Mouse (Mus musculus) A20 (cell line): Measurements from ENCODE around the gene Grtp1.

ENCODE experiments used
- DNase-seq: peaks from one replicate; pipeline ENCODE4 v3.0.0-alpha.2; 2011; ENCODE audit warnings: low read depth, low spot score

Grtp1 gene

DNA sequence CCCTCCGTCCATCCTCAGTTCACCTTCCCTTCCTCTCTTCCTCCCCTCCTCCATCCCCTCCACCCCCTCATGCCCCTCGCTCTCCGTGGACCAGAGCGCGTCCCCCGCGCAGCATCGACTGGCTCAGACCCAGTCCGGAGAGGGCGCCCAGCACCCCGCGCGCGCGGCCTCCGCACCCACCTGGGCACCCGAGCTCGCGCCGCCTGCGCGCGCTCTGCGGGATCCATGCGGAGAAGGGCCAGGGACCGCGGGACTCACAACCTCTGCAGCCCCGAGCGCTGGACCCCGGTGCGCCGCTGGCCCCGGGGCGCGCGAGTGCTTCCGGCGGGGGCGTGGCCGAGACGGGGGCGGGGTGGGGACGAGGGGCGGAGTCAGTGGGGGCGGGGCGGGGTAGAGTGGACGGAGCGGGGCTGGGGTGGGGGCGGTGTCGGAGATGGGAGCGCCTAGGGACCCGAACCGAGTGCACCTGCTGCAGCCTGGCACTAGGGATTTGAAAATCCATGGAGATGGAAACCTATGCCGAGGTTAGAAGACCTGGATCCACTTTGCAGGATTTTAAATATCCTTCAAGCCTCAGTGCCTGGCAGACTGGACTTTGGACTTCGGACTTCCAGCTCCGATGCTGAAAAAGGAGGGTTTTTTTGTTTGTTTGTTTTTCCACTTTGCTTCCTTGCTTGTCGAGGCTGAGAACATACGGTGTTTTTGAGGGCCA, at the start of gene Grtp1:
Grtp1 (minus strand) TSS at position 320 of the 712 bp plus-strand sequence.
- peak; percentile 60 for DNase-seq

GRCm38 (mm10) chr8:13244343-13244880, 44.0 kb upstream of the Grtp1 start:
- no peak for DNase-seq

DNA sequence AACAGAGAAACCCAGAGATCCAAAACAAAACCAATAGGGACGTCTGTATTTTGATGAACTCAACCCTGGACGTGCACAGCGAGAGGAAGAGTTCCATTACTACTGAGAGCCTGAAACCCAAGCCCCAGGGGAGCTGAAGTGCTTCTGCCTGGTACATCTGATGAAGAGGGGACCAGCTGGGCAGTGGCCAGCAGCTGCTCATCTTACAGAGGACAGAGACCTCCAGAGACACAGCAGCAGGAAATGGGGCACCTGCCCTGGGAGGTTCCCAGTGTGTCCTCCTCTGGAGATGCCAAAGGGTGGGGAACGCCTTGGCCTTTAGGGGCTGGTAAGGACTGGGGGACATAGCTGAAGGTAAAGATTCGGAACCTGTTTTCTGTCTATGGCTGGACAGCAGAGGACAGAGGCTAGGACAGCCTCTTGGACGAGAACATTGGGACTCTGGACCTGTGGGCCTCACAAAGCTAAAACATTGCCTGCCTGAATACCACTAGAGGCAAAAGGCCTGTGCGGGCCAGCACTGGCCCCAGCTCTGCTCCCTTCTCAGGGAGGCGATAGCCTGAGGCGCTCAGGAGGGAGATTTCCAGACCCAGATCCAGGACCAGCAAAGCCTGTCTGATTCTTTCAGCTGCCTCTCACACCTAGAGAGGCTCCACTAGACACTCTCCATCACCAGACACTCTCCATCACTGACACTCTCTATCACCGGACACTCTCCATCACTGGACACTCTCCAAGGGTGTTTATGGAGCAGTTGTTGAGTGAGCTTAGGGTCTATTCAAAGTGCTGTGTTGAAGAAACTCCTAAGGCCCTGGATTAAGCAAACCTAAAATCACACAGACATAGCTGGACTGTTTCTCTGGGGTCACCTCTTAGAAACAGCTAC, 42.8 kb upstream of the Grtp1 start:
- DNase-seq = no peak

GRCm38 (mm10) chr8:13240691-13241090, 40.3 kb upstream of the Grtp1 start:
- no peak for DNase-seq

GRCm38 (mm10) chr8:13240055-13240454, 39.6 kb upstream of the Grtp1 start:
- no peak for DNase-seq

DNA sequence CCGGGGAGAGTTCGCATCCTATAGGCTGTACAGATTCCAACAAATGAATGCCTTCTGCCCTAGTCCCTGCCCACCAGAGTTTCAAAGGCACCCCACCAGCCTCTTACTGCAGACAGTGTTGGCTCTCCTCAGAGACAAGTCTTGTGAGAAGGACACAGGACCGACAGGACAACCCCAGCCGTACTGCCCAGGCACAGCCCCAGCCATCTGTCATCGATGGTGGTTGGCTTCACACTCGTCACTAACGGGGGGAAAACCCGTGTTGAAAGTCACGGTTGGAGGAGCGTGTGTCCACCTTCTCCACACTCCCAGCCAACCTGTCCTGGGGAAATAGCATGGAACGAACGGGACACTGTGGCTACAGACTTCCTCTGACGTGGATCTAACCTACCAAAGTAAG, 34.4 kb upstream of the Grtp1 start:
- DNase-seq = no peak

DNA sequence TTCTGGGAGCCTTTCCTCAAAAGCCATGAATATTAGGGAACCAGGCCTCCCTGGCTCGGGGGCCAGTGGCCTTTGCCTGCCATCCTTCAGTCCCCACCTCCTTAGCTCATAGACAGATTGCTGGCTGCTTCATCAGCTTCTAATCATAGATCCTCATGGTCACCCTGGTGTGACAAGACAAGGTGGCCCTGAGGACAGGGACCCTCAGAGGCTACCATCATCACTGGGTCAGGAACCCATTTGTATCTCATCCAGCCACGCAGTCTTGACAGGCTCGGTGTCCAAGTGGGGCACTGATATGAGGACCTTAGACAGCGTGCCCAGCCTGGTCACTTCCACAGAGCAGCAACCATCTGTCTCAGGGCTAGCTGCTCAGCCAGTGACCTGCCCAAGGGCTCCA, 30.1 kb upstream of the Grtp1 start:
- no peak for DNase-seq

DNA sequence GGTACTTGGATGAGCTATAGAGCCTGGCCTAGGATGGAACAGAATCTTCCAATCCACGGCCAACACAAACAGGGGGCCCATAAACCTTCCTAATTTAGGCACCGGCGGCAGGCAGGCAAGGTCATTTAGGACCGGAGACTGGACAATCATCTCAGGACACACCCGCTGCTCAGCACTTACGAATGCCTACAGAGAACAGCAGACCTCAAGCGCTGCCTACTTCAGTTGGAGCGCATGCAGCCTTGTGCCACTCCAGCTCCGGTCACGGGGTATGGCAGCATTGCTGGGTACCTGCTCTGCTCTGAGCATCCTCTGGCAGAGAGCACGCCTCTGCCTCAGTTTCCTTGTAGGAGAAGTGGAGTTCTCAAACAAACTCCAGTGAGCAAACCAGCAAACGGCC, 29.4 kb upstream of the Grtp1 start:
- no peak for DNase-seq

DNA sequence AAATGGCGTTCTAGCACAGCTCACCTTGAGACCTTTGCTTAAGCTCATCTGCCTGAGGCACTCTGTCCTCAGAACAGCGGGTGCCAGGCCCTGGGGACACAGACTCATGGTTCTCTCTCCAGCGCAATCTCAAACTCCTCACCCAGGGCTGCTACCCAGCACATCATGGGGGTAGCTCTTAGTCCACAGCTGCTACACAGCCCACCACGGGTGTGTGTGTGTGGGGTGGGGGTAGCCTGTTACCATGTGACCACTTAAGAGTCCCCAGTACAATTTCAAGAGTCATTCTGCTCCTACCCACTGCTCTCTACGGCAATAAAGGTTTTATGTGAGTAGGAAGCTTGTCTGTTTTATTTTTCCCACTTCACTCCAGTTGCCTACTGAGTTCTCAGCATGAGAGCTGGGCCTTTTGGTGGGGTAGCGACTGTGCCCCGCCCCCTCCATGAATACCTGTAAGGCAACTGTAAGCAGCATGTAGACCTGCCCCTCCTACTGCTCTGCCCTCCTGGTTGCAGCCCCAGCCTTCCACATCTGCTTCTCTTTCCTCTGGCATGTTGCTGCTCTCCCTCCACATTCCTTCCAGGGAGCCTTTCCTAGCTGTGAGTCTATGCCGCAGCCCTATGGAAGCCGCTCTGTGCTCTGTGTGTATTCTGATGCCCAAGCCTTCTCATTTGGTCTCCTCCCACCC, 28.6 kb upstream of the Grtp1 start:
- no peak for DNase-seq

DNA sequence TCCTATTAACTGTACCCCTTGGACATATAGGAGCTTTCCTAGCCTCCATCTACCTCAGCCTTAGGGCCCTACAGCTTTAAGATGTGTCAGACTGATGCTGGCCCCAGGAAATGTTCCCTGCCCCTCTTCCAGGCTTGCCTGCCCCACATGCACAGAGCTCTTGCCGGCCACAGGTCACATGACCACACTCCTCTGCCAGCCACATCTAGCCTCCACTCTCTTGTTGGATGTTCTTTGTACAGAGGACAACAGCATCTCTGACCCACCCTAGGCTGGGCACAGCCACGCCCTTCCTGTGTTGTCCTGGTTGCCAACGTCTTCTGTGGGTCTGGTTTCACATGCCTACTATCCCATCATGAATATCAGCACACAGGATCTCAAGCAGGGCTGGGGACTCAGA, 26.8 kb upstream of the Grtp1 start:
- DNase-seq = no peak

- DNase-seq = peak; percentile 26
Observed at GRCm38 (mm10) chr8:13226288-13226687, 25.9 kb upstream of the Grtp1 start.

DNA sequence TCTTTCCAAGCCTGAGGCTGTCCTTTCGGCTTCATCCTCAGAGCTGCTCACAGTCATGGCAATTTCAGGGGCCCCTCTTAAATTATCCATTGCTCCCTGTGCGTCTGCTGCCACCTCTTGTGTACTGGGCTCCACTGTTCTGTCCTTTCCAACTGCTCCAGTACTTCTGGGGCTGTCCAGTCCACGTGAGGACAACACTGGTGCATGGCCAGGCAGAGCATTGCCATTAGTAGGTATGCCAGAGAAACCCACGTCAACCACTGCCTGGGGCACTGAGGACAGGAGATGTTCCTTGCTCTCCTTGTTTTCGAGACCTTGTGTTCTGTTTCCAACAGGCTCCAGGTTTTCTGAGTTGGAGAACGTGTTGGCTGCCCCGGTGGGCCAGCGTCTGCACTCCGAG, 24.0 kb upstream of the Grtp1 start:
- no peak for DNase-seq

DNA sequence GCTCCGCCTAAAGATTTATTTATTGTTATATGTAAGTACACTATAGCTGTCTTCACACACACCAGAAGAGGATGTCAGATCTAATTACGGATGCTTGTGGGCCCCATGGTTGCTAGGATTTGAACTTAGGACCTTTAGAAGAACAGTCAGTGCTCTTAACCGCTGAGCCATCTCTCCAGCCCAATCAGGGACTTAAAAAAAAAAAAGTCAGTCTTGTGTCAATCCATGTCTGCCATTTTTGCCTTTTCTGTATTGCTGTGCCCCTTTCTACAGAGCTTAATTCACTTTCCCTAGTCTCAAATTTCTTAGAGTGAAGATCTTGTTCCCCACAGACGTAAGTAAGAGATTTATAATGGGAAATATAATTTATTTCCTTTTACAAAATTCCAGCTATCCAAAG, 18.0 kb upstream of the Grtp1 start:
- no peak for DNase-seq

DNA sequence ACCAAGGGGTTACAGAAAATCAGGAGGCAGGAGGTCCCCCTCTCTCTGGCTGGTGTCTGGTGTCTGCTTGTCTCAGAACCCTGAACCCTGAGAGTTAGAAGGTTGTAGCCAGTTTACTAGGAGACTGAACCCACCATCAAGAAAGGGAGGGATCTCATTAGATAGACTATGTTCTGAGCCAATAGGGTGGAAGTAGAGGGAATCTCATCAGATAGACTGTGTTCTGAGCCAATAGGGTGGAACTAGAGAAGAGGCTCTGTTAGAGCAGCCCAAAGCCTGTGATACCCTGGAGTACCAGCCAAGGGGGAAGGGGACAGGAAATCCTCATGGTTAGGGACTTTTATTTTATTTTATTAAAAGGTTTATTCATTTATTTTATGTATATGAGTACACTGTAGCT, 17.6 kb upstream of the Grtp1 start:
- DNase-seq = no peak

DNA sequence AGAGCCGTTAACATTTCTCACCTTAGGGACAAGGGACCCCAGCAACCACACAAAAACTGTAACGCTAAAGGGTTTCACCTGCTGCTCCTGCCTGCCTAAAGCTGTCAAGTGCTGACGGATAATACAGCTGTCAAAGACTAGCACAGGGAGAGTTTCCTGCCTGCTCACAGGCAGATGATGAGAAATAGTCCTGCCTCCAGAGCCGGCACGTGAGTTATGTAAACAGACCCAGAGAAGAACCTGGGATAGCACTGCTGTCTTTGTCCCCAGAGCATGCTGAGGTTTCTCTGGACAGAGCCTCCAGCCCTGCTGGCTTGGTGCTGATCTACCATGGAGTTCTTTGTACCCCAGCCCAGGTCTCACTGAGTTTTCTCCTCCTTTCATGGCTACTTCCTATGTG, 16.7 kb upstream of the Grtp1 start:
- no peak for DNase-seq

- no peak for DNase-seq
Observed at GRCm38 (mm10) chr8:13216386-13216785, 16.0 kb upstream of the Grtp1 start.

DNA sequence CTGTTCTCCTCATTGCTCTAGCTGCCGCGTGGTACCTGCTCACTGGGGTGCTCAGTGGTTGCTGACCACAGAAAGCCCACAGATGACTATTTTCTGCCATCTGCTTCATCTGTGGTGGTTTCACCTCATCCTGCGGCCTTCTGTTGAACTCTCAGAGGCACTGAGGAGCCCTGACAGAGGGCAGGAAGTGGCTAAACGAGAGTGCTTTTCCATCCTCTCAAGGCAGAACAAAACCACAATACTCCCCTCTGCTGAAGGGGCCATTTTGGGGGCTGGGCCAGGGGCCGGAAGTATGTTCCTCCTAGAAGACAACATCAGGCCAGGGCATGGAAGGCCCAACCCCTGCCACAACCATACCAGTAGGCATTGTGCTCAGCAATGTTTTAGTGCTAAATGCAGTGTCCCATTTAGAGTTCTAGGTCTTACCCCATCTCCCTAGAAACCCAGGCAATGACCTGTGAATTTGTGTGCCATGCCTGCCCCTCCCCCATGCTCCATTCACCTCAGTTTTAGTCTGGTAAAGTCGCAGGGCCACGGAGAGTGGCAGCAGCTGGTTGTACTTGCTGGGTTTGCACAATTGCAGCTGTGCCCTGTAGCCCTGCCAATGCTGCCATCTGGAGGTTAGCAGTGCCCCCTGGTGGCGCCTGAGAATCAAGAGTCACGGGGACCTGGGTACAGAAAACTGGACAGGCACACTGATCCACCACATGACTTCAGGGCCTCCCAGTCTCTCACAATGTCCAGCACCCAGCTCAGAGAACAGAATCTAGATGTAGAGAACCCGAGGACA, 13.3 kb upstream of the Grtp1 start:
- DNase-seq = peak; percentile 91

DNA sequence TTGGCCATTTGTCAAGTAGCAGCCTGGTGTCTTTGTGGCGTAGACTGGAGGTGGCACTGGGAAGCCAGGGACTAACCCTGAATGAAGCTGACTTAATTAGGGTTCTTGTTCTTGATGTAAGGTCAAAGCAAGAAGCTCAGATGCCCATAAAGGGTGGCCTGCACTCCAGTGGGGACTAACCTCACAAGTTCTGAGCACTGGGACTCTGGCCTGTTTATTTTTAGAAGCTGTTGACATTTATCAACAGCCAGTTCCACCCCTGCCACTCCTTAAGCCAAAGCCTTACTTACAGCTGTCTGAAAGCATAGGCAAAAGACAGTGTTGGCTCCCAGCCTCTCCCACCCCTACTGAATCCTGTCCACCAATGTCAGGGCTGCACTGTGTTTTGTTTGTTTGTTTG, 9.3 kb upstream of the Grtp1 start:
- DNase-seq = peak; percentile 22

GRCm38 (mm10) chr8:13208627-13209355, 8.4 kb upstream of the Grtp1 start:
- peak; percentile 69 for DNase-seq

GRCm38 (mm10) chr8:13206290-13206689, 5.9 kb upstream of the Grtp1 start:
- no peak for DNase-seq

- no peak for DNase-seq
Observed at GRCm38 (mm10) chr8:13205311-13205710, 4.9 kb upstream of the Grtp1 start.
